9 mouse cellular contexts compared by ENCODE assay signal in genomic region chr13:97939433-97940160, GRCm38 (mm10).
DNase-seq lines count a peak whose midpoint lies in the region; ATAC-seq lines count a peak whose summit lies in the region.
"Had no signal": no experiment of that assay in that cellular context is flagged by ENCODE, and none has a peak within 500 bp of the region (broad histone marks: within the 10 kb centered on the region; RNA-seq: fewer than 3 reads in every experiment).

No protein-coding gene starts in this region.

- no peak overlapping the region for H3K4me3 ChIP-seq in midbrain, embryonic 10.5 days
- no peak overlapping the region for H3K4me3 ChIP-seq in midbrain, embryonic 11.5 days (ENCODE audit: low read depth, low read length)
- no peak overlapping the region for H3K4me3 ChIP-seq in lung, embryonic 16.5 days (ENCODE audit: low read length)
- H3K4me3 ChIP-seq in neural tube, embryonic 15.5 days (replicated peaks): no peak overlapping the region
- H3K4me3 ChIP-seq: myocyte had no signal

- no peak overlapping the region for H3K4me2 ChIP-seq in midbrain, embryonic 11.5 days
- no peak overlapping the region for H3K4me2 ChIP-seq in lung, embryonic 16.5 days (ENCODE audit: low read depth, low read length)
- no peak overlapping the region for H3K4me2 ChIP-seq in neural tube, embryonic 15.5 days

- no peaks in the 10 kb centered on the region for H3K27me3 ChIP-seq in midbrain, embryonic 10.5 days (ENCODE audit: low read depth, poor library complexity, severe bottlenecking)
- H3K27me3 ChIP-seq in midbrain, embryonic 11.5 days (ENCODE audit: control insufficient read depth, insufficient read depth, low read length): no peaks in the 10 kb centered on the region
- no peaks in the 10 kb centered on the region for H3K27me3 ChIP-seq in lung, embryonic 16.5 days (ENCODE audit: control insufficient read depth, insufficient read depth, low read depth, low read length)
- H3K27me3 ChIP-seq in neural tube, embryonic 15.5 days (replicated peaks): no peaks in the 10 kb centered on the region

- no peak for ATAC-seq in midbrain, embryonic 11.5 days (ENCODE audit: low FRiP score)
- ATAC-seq in lung, embryonic 16.5 days (ENCODE audit: low read depth): peak; percentile 39; the same call in 1 of the 2 replicates
- ATAC-seq in inflammation-experienced regulatory T-cells, adult 6 months: no peak
- no peak for ATAC-seq in neural tube, embryonic 15.5 days (ENCODE audit: low FRiP score)

- no peaks in the 10 kb centered on the region for H3K36me3 ChIP-seq in midbrain, embryonic 10.5 days
- H3K36me3 ChIP-seq in midbrain, embryonic 11.5 days (ENCODE audit: control insufficient read depth, insufficient read depth, low read length): no peaks in the 10 kb centered on the region
- H3K36me3 ChIP-seq in lung, embryonic 16.5 days (ENCODE audit: control insufficient read depth, insufficient read depth, low read length): no peaks in the 10 kb centered on the region
- no peaks in the 10 kb centered on the region for H3K36me3 ChIP-seq in neural tube, embryonic 15.5 days

- H3K9me3 ChIP-seq in midbrain, embryonic 10.5 days (replicated peaks): no peaks in the 10 kb centered on the region
- no peaks in the 10 kb centered on the region for H3K9me3 ChIP-seq in midbrain, embryonic 11.5 days (ENCODE audit: control insufficient read depth, low read length)
- H3K9me3 ChIP-seq in lung, embryonic 16.5 days (ENCODE audit: control insufficient read depth, low read length): no peaks in the 10 kb centered on the region
- H3K9me3 ChIP-seq in neural tube, embryonic 15.5 days (replicated peaks): no peaks in the 10 kb centered on the region

- H3K9ac ChIP-seq in midbrain, embryonic 11.5 days (ENCODE audit: low read length): no peak overlapping the region
- no peak overlapping the region for H3K9ac ChIP-seq in lung, embryonic 16.5 days (ENCODE audit: low read length)
- no peak overlapping the region for H3K9ac ChIP-seq in neural tube, embryonic 15.5 days (replicated peaks)

- 73% methylated on average over 15 of the region's 15 CpGs for WGBS in midbrain, embryonic 10.5 days
- WGBS in midbrain, embryonic 11.5 days: 75% methylated on average over 15 of the region's 15 CpGs
- WGBS in lung, embryonic 16.5 days: 59% methylated on average over 15 of the region's 15 CpGs
- 64% methylated on average over 15 of the region's 15 CpGs for WGBS in neural tube, embryonic 15.5 days

- DNase-seq in cerebellum, postnatal 10 days: peak; percentile 39 to 51
- DNase-seq in cerebellum, postnatal 36 days: no peak
- DNase-seq in midbrain, embryonic 10.5 days (ENCODE audit: low spot score): peak; percentile 22
- DNase-seq in midbrain, embryonic 11.5 days (ENCODE audit: low spot score, missing footprints): no peak
- DNase-seq in heart, postnatal 36 days: peak; percentile 28 to 33

- intact Hi-C loops in heart, postnatal 36 days (cut with DNase I): loop anchor here (1.0 to 10.0 kb wide), 7 partner anchors 82 to 704 kb away; no protein-coding TSS in a partner anchor

- H3K27ac ChIP-seq in midbrain, embryonic 10.5 days (replicated peaks): no peak overlapping the region
- no peak overlapping the region for H3K27ac ChIP-seq in midbrain, embryonic 11.5 days (ENCODE audit: low read depth, low read length)
- no peak overlapping the region for H3K27ac ChIP-seq in lung, embryonic 16.5 days (ENCODE audit: low read length)
- no peak overlapping the region for H3K27ac ChIP-seq in neural tube, embryonic 15.5 days (replicated peaks)

- peaks cover 3% of the 10 kb centered on the region; the same call in 1 of the 2 replicates for H3K4me1 ChIP-seq in midbrain, embryonic 10.5 days
- H3K4me1 ChIP-seq in midbrain, embryonic 11.5 days (ENCODE audit: control insufficient read depth, insufficient read depth, low read length): no peaks in the 10 kb centered on the region; the same call in 1 of the 2 replicates
- peaks cover 3% of the 10 kb centered on the region; the same call in 1 of the 2 replicates for H3K4me1 ChIP-seq in lung, embryonic 16.5 days (replicated peaks; ENCODE audit: control insufficient read depth, insufficient read depth, low read length)
- H3K4me1 ChIP-seq in neural tube, embryonic 15.5 days: peaks cover 9% of the 10 kb centered on the region

Comparison
In these comparisons a context has a peak if more than half of its experiments do, and no peak if none do; other contexts are left out.
1. DNase-seq: peak in cerebellum, postnatal 10 days (2 of 2), midbrain, embryonic 10.5 days (single experiment) and heart, postnatal 36 days (2 of 2); none in cerebellum, postnatal 36 days (0 of 2) and midbrain, embryonic 11.5 days (single experiment).